Mouse (Mus musculus): ENCODE results near the gene Fzd2. TPM values are rescaled to one million over a fixed set of nuclear protein-coding genes. Genes with fewer than 3 reads are reported as not detected.

Fzd2 gene
- total RNA-seq, 2 experiments from 2014 or later = 7.3 to 7.5 TPM

Other genes with a start within 250 kb of the Fzd2 start
- gene Slc4a1, start 238.2 kb upstream of the Fzd2 start, total RNA-seq (2021) = under 1 TPM; 0.30 to 0.41 TPM
- 100 to 1,000 TPM; 489 to 499 TPM for gene Rundc3a, start 211.0 kb upstream of the Fzd2 start, total RNA-seq (2021)
- 10 to 100 TPM; 62.9 to 64.5 TPM for gene Slc25a39, start 196.4 kb upstream of the Fzd2 start, total RNA-seq (2021)
- 10 to 100 TPM; 62.4 to 64.6 TPM for gene Grn, start 174.1 kb upstream of the Fzd2 start, total RNA-seq (2021)
- 100 to 1,000 TPM; 106 to 111 TPM for gene Fam171a2, start 156.7 kb upstream of the Fzd2 start, total RNA-seq (2021)
- gene Itga2b, start 134.3 kb upstream of the Fzd2 start, total RNA-seq (2021) = 1 to 10 TPM; 1.2 to 3.9 TPM
- 10 to 100 TPM; 47.5 to 48.8 TPM for gene Gpatch8, start 48.0 kb upstream of the Fzd2 start, total RNA-seq (2021)
- gene Gm11627, start 24.9 kb upstream of the Fzd2 start, total RNA-seq (2021) = 1 to 10 TPM; 2.5 to 3.8 TPM
- gene Meioc, start 59.3 kb downstream of the Fzd2 start, total RNA-seq (2021) = not detected
- 10 to 100 TPM; 30.4 to 31.9 TPM for gene Ccdc43, start 93.4 kb downstream of the Fzd2 start, total RNA-seq (2021)
- gene Adam11, start 157.0 kb downstream of the Fzd2 start, total RNA-seq (2021) = 100 to 1,000 TPM; 166 to 185 TPM
- gene Gjc1, start 215.3 kb downstream of the Fzd2 start, total RNA-seq (2021) = 1 to 10 TPM; 3.0 to 3.8 TPM
- 1 to 10 TPM; 4.0 to 4.8 TPM for gene Higd1b, start 231.5 kb downstream of the Fzd2 start, total RNA-seq (2021)

Measured in layer of hippocampus, adult 18-20 months (tissue).